Mouse (Mus musculus): ENCODE results near the gene Vmn1r215.
"Not testable (repeated sequence)": the region's sequence is repeated elsewhere in the genome, so short reads cannot be mapped to it uniquely, and the experiment has no call there.

Gene Vmn1r215

DNA sequence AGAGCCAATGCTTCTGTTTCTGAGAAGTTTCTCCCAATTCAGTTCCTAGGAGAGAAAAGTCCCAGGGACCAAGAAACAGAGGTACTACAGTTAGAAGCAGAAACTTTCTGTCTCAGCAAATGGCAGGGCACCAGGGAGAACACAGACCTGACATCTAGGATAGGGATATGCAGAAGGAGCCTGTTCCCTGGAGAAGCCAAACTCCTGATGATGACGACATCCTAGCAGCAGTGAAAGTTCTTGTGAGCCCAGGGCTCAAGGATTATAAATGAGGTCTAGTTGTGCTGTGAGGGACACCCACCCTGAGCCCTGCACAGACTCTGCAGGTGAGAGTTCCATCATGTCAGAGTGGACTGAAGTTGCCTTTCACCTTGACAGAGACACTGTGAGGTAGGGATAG lies at the start of gene Vmn1r215:
Gene Vmn1r215 (plus strand): TSS at position 301 of the 400 bp plus-strand sequence.
- in situ Hi-C loops (cut with MboI; ENCODE audit: low sequenced_read_pairs), result loop anchor here (25.0 kb wide), 1 partner anchor 180 kb away; the partner anchor contains the start of gene Vmn1r212

DNA sequence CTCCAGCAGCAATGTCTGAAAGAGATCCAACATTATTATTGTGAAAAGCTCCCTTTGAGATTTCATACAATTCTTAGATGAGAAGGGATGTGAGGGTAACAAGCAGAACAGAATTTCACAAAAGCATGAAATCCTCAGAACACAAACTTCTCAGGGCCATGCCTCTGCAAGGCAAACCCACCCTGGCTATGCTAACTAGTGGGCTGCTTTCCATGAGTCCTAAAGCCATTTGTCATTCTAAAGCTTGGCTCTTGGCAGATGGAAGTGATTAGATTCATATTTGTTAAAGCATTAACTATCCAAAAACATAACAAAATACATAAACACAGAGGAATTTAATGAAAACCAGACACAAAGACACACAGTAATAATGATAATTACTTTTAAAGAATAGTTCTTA lies 49.7 kb upstream of the Vmn1r215 start:
- in situ Hi-C loops (cut with MboI; ENCODE audit: low sequenced_read_pairs), result no loop called here

DNA sequence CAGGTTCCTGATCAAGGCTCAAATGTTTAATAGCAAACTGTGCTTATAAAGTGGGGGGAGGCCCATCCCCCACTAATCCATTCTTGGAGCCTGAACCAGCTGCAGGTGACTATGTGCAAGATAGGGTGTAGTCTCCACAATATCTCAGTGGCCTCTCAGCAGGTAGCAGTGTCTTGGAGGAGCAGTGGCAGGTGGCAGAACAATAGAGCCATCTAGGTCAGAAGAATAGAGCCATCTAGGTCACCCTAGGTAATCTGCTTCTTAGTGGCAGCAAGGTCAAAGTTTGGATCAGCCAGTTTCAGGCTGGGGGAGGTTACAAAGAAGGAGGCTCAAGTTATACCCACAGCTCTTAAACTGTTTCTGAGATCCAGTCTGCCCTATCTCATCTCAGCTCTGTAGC lies 43.0 kb upstream of the Vmn1r215 start:
- in situ Hi-C loops (cut with MboI; ENCODE audit: low sequenced_read_pairs), result no loop called here

DNA sequence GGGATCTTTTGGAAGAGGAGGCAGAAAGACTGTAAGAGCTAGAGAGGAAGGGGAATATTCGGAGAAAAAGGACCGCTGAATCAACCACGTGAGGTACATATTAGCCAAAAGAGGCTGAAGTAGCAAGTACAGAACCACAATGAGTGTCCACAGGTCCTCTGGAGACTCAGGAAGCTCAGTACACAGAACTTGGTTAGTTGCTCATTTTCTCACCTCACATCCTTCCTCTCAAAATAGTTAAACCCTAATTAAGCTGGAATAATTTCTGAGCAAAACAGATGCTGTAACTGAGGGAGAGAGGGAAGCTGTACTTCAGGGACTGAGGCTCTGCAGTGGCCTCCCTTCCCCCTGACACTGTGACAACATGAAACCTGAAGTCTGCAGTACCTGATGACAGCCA lies 37.7 kb upstream of the Vmn1r215 start, which contains the start of gene Vmn1r214:
Gene Vmn1r214 (plus strand): TSS at position 301 of the 400 bp plus-strand sequence.
- in situ Hi-C loops (cut with MboI; ENCODE audit: low sequenced_read_pairs), result no loop called here

DNA sequence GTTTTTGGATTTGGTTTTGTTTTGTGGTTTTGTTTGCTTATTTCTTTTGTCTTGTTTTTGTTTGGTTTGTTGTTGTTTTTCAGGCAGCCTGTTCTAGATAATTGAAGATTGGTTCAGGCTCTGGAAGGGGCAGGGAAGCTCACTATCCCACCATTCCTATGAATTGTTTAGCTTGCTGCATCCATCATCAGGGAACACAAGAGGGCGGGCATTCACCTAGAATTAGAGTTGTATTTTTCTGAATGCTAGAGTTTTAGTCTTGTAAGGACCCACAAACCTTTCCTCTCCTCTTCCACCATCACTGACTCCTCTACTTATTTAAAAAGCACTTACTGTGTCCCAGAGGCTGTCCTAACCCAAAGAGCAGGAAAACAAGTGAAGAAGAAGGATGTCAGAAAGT lies 10.0 kb upstream of the Vmn1r215 start:
- in situ Hi-C loops (cut with MboI; ENCODE audit: low sequenced_read_pairs), result loop anchor here (25.0 kb wide), 1 partner anchor 170 kb away; the partner anchor contains the start of gene Vmn1r212

DNA sequence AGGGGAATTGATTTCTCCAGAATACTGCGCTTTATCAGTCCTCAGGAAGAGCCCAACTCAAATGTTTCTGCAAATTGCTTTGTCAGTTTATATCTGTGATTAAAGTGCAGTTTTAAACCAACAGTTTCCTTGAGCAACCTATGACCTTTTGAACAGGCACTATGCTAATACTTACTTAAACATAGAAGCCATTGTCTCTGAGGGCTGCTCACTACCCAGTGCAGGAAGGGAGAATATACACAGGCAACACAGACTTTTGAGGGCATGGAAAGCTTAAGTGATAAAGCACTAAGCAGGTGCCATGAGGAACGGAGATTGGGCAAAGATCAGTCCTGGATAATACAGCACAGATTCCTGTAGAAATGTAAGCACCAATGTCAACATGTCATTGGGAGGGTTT lies 1.5 kb downstream of the Vmn1r215 start:
- in situ Hi-C loops (cut with MboI; ENCODE audit: low sequenced_read_pairs), result loop anchor here (25.0 kb wide), 1 partner anchor 182 kb away; the partner anchor contains the start of gene Vmn1r212

DNA sequence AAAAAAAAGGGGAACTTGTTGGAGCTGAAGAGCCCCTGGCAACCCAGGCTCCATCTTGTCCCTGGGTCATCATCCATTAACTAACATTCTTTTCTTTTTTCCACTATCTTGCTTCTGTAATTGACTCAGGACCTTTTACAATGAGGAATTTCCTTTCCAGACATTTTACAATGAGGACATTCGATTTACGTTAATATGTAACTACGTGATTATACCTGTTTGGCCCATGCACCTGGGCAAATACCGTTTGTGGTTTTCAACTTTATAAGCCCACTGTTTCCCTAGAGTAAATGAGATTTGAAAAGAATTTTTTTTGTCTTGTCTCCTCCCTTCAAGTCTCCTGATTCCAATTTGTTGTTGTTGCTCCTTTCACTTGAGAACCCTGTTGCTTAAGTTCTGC lies 26.6 kb downstream of the Vmn1r215 start:
- in situ Hi-C loops (cut with MboI; ENCODE audit: low sequenced_read_pairs), result no loop called here

DNA sequence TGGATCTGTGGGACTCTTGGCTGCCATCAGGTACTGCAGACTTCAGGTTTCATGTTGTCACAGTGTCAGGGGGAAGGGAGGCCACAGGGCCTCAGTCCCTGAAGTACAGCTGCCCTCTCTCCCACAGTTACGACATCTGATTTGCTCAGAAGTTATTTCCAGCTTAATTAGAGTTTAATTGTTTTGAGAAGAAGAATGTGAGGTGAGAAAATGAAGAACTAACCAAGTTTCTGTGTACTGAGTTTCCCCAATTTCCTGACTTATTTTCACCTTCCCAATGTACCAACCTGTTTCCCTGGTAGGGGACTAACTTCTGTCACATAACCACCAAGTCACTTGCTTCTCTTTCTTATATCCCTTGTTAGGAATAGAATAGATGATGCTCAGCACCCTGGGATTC lies 50.3 kb downstream of the Vmn1r215 start, which contains the start of gene Vmn1r217:
Gene Vmn1r217 (minus strand): TSS at position 101 of the 400 bp plus-strand sequence.
- in situ Hi-C loops (cut with MboI; ENCODE audit: low sequenced_read_pairs), result not testable (repeated sequence)

DNA sequence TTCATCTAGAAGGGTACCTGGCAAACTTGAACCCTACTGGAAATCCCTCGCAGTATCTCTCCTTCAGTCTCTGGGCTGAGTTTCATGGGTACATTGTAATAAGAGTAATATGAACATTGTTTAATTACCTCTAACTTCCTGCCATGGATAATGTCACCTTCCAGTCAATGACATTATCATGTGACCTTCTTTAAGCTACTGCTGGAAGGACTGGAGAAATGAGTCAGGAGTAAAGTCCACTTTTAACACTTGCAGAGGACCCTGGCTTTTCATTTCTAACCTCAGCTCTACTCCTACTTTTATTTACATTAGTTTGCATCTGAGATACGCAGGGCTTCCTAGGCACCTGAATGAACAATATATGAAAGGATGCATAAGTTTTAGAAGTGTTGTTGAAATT lies 52.8 kb downstream of the Vmn1r215 start:
- in situ Hi-C loops (cut with MboI; ENCODE audit: low sequenced_read_pairs), result no loop called here
